15 mouse cellular contexts compared by ENCODE assay signal in the genomic region with DNA sequence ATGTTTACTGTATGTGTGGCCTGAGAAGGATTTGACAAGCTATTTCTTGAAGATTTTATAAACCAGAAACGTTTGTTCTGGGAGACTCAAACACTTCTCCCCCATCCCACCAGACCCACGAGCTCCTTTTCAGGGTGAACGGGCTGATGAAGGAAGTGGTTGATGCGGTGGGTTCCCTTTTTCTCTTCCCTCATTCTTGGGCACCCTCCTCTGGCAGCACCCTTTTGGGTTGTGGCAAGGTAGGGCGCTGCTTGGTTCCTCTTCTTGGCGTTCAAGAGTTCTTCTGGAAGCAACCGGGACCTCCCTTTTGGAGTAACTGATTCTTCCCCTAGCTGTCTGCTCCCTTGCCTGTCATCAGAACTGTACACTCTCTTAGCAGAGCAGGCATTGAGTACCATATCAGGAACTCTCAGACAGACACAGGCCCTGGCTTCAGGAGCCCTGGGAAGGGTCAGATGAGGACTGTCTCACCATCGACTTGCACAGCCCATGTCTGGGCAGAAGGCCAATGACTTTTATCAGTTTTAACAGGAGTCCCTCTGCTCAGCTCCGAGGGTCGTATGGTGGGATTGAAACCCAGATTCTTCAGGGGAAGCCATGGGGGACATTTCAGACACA. TPM values are rescaled to one million over a fixed set of nuclear protein-coding genes. Genes with fewer than 3 reads are reported as not detected.
DNase-seq lines count a peak whose midpoint lies in the region; ATAC-seq lines count a peak whose summit lies in the region.
"Had no signal": no experiment of that assay in that cellular context is flagged by ENCODE, and none has a peak within 500 bp of the region (broad histone marks: within the 10 kb centered on the region; RNA-seq: fewer than 3 reads in every experiment).

No protein-coding gene starts in this region.

- no peaks in the 10 kb centered on the region for H3K36me3 ChIP-seq in heart, embryonic 12.5 days
- no peaks in the 10 kb centered on the region for H3K36me3 ChIP-seq in heart, embryonic 11.5 days (ENCODE audit: control insufficient read depth, insufficient read depth, low read length)
- H3K36me3 ChIP-seq: forebrain, embryonic 10.5 days had no signal

- H3K27ac ChIP-seq in heart, embryonic 12.5 days (ENCODE audit: poor library complexity, severe bottlenecking): no peak overlapping the region
- no peak overlapping the region for H3K27ac ChIP-seq in heart, embryonic 11.5 days (ENCODE audit: low read depth, low read length)
- H3K27ac ChIP-seq: forebrain, embryonic 10.5 days; layer of hippocampus, adult 2 months; macrophage had no signal

- no peaks in the 10 kb centered on the region for H3K9me3 ChIP-seq in heart, embryonic 12.5 days (replicated peaks)
- no peaks in the 10 kb centered on the region for H3K9me3 ChIP-seq in heart, embryonic 11.5 days (replicated peaks; ENCODE audit: control insufficient read depth, low read length)
- H3K9me3 ChIP-seq: forebrain, embryonic 10.5 days had no signal

- no peak overlapping the region for H3K4me3 ChIP-seq in heart, embryonic 12.5 days
- no peak overlapping the region for H3K4me3 ChIP-seq in heart, embryonic 11.5 days (ENCODE audit: low read depth, low read length)
- H3K4me3 ChIP-seq: forebrain, embryonic 10.5 days; layer of hippocampus, adult 2 months had no signal

- DNase-seq in thymus, postnatal 0 days (ENCODE audit: low spot score): peak; percentile 5
- no peak for DNase-seq in thymus, adult 18-20 months
- DNase-seq in lung, postnatal 14 days: peak; percentile 34
- DNase-seq in left cerebral cortex, adult 9 months (ENCODE audit: low spot score in 2 of 2): no peak
- no peak for DNase-seq in urinary bladder, adult 18-20 months (ENCODE audit: low spot score in 2 of 2)
- DNase-seq in cerebellum, postnatal 10 days: no peak
- DNase-seq: cerebellum, adult 11 months; gastrocnemius, postnatal 10 days; kidney, adult 11 months; right cerebral cortex, adult 18-20 months had no signal

- H3K9ac ChIP-seq in heart, embryonic 12.5 days: no peak overlapping the region
- no peak overlapping the region for H3K9ac ChIP-seq in heart, embryonic 11.5 days (ENCODE audit: low read depth, low read length)

- peaks cover 29% of the 10 kb centered on the region for H3K4me1 ChIP-seq in heart, embryonic 12.5 days (replicated peaks)
- H3K4me1 ChIP-seq in heart, embryonic 11.5 days (ENCODE audit: control insufficient read depth, insufficient read depth, low read length): peaks cover 17% of the 10 kb centered on the region

- H3K27me3 ChIP-seq in heart, embryonic 12.5 days (replicated peaks): no peaks in the 10 kb centered on the region
- no peaks in the 10 kb centered on the region for H3K27me3 ChIP-seq in heart, embryonic 11.5 days (ENCODE audit: control insufficient read depth, insufficient read depth, low read length)

- ATAC-seq in heart, embryonic 12.5 days (ENCODE audit: insufficient number of reproducible peaks, low FRiP score): peak; percentile 51; the same call in 1 of the 2 replicates
- no peak; the same call in 1 of the 2 replicates for ATAC-seq in heart, embryonic 11.5 days (replicated peaks; ENCODE audit: insufficient number of reproducible peaks, low FRiP score, low TSS enrichment)

- WGBS in heart, embryonic 12.5 days: 39% methylated on average over 10 of the region's 10 CpGs
- 50% methylated on average over 10 of the region's 10 CpGs for WGBS in heart, embryonic 11.5 days (ENCODE audit: insufficient replicate concordance)

- no peak overlapping the region for H3K4me2 ChIP-seq in heart, embryonic 12.5 days
- no peak overlapping the region for H3K4me2 ChIP-seq in heart, embryonic 11.5 days

RNA-seq across cellular contexts. Expression of gene Il1rl2, which starts 31.6 kb away (rescaled TPM):
- 3.6 and 3.7 TPM in 2 replicates for polyA plus RNA-seq in heart, embryonic 12.5 days (2016; fragmentation: Nextera tagmentation; extraction: Ambion mirVana)
- polyA plus RNA-seq in heart, embryonic 11.5 days (2014; fragmentation: Nextera tagmentation; extraction: Ambion mirVana): 1.5 and 1.8 TPM in 2 replicates
- 5.9 and 7.3 TPM in 2 replicates for polyA plus RNA-seq in thymus, postnatal 0 days (2015; fragmentation: Nextera tagmentation; extraction: Ambion mirVana)

Comparison
In these comparisons a context has a peak if more than half of its experiments do, and no peak if none do; other contexts are left out.
1. DNase-seq: peak in thymus, postnatal 0 days (single experiment) and lung, postnatal 14 days (single experiment); none in thymus, adult 18-20 months (0 of 2), left cerebral cortex, adult 9 months (0 of 2), urinary bladder, adult 18-20 months (0 of 2) and cerebellum, postnatal 10 days (0 of 2).